ENCODE assay signal across 18 mouse cellular contexts in the genomic region with DNA sequence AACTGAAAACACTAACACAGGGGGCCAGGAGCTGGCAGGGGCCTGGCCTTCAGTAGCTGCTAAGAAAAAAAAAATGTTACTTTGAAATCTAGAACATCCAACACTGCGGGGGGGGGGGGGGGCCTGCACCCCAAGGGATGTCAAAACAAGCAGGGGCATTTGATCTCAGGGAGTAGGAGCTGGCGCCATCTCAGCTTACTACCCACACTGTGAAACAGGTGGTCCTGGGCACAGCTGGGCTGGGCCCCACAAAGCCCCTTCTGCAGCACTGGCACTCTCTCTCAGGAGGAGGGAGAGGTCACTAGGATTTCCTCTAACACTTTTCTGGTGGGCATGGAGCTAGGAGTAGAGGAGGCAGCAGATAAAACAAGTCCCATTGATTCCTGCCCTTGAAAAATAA. TPM values are rescaled to one million over a fixed set of nuclear protein-coding genes. Genes with fewer than 3 reads are reported as not detected.
"Had no signal": no experiment of that assay in that cellular context is flagged by ENCODE, and none has a peak within 500 bp of the region (broad histone marks: within the 10 kb centered on the region; RNA-seq: fewer than 3 reads in every experiment).

No protein-coding gene starts in this region.

- H3K4me2 ChIP-seq: limb, embryonic 12.5 days; liver, embryonic 12.5 days; liver, embryonic 15.5 days; lung, embryonic 15.5 days; midbrain, embryonic 13.5 days had no signal

- H3K27me3 ChIP-seq: limb, embryonic 12.5 days; liver, embryonic 12.5 days; liver, embryonic 15.5 days; lung, embryonic 15.5 days; megakaryocyte, embryonic 14.5 days; midbrain, embryonic 13.5 days had no signal

- H3K27ac ChIP-seq: limb, embryonic 12.5 days; liver, embryonic 12.5 days; liver, embryonic 15.5 days; lung, embryonic 15.5 days; midbrain, embryonic 10.5 days; midbrain, embryonic 13.5 days had no signal

- H3K36me3 ChIP-seq: limb, embryonic 12.5 days; liver, embryonic 12.5 days; liver, embryonic 15.5 days; lung, embryonic 15.5 days; midbrain, embryonic 10.5 days; midbrain, embryonic 13.5 days had no signal

- ATAC-seq: inflammation-experienced regulatory T-cells, adult 6 months; intestine, embryonic 16.5 days; liver, embryonic 12.5 days; midbrain, embryonic 13.5 days; midbrain, embryonic 16.5 days had no signal

- H3K4me1 ChIP-seq: liver, embryonic 12.5 days; liver, embryonic 15.5 days; megakaryocyte, embryonic 14.5 days had no signal

- DNase-seq: kidney, adult 18-20 months; kidney, postnatal 14 days; liver; lung, adult 18-20 months; lung, postnatal 10 days; lung, postnatal 36 days; thymus, adult 18-20 months; thymus, postnatal 36 days had no signal

- H3K9me3 ChIP-seq: limb, embryonic 12.5 days; liver, embryonic 12.5 days; liver, embryonic 15.5 days; lung, embryonic 15.5 days; midbrain, embryonic 10.5 days; midbrain, embryonic 13.5 days had no signal

- H3K9ac ChIP-seq: limb, embryonic 12.5 days; liver, embryonic 12.5 days; liver, embryonic 15.5 days; lung, embryonic 15.5 days; midbrain, embryonic 13.5 days had no signal

- H3K4me3 ChIP-seq: limb, embryonic 12.5 days; liver, embryonic 12.5 days; liver, embryonic 15.5 days; lung, embryonic 15.5 days; megakaryocyte, embryonic 14.5 days; midbrain, embryonic 10.5 days; midbrain, embryonic 13.5 days had no signal

RNA-seq across cellular contexts. Expression of gene Daam2, which starts 39.6 kb away (rescaled TPM):
- polyA plus RNA-seq: inflammation-experienced regulatory T-cells, adult 6 months had no signal
